Mouse (Mus musculus) liver, adult 2 months (tissue): ENCODE results near the gene Vps13c. TPM values are rescaled to one million over a fixed set of nuclear protein-coding genes. Genes with fewer than 3 reads are reported as not detected.

Experiments
- DNase-seq: peaks from one replicate; pipeline ENCODE4 v3.0.0-alpha.2; 2011; ENCODE audit warnings: low read depth, low spot score; ENCODE audit errors: extremely low read depth
- H3K27ac ChIP-seq: fragments of 200-500 bp; replicated peaks from 2 replicates; pipeline ENCODE4 v1.5.1; 2012; ENCODE audit warnings: low read depth, mild to moderate bottlenecking, control low read depth, inconsistent platforms, low read length; ENCODE audit not compliant: insufficient read depth
- H3K27me3 ChIP-seq: fragments of 200-500 bp; 2 replicates; pipeline ENCODE4 v1.6.1; 2012; ENCODE audit warnings: mild to moderate bottlenecking, moderate library complexity, low read length, inconsistent platforms; ENCODE audit not compliant: control insufficient read depth, insufficient read depth
- H3K36me3 ChIP-seq: fragments of 200-500 bp; 2 replicates; pipeline ENCODE4 v1.6.1; 2012; ENCODE audit warnings: low read length, inconsistent platforms; ENCODE audit not compliant: control insufficient read depth, insufficient read depth
- H3K4me1 ChIP-seq: fragments of 200-500 bp; 2 replicates; pipeline ENCODE4 v1.6.1; 2011; ENCODE audit warnings: low read length; ENCODE audit not compliant: control insufficient read depth, insufficient read depth
- H3K4me3 ChIP-seq: fragments of 200-500 bp; 2 replicates; pipeline ENCODE4 v1.5.1; 2011; ENCODE audit warnings: low read depth, mild to moderate bottlenecking, control low read depth, low read length, moderate library complexity; ENCODE audit not compliant: insufficient read depth
- H3K79me2 ChIP-seq: fragments of 200-500 bp; 2 replicates; pipeline ENCODE4 v1.6.1; 2012; ENCODE audit warnings: inconsistent platforms, mild to moderate bottlenecking, low read length, moderate library complexity; ENCODE audit not compliant: control insufficient read depth, insufficient read depth
- H3K9ac ChIP-seq: fragments of 200-500 bp; 2 replicates; pipeline ENCODE4 v1.6.1; 2012; ENCODE audit warnings: low read depth, mild to moderate bottlenecking, control low read depth, inconsistent platforms, low read length
- CTCF ChIP-seq: fragments of 200-500 bp; IDR thresholded peaks from 2 replicates; pipeline ENCODE4 v1.5.1; 2011; ENCODE audit warnings: low read depth, low read length, control low read depth
- POLR2A ChIP-seq: fragments of 200-500 bp; IDR thresholded peaks from 2 replicates; pipeline ENCODE4 v1.6.1; 2011; ENCODE audit warnings: low read length, control low read depth; ENCODE audit not compliant: insufficient read depth; ENCODE audit errors: extremely low read depth
- WGBS: fragments of 180-500 bp; shearing (Covaris S2); methylation state at CpG from one replicate; pipeline ENCODE4 v1.1.7; 2018; 5-methylcytosine and 5-hydroxymethylcytosine counted together
- polyA plus RNA-seq: library from polyadenylated mRNA; depleted of rRNA; stranded (reverse); fragments of >200 nt; gene quantifications from 2 replicates; pipeline ENCODE4 v1.2.3, GENCODE M21; 2012
- total RNA-seq: library from RNA; depleted of rRNA; stranded (reverse); fragments of >200 nt; gene quantifications from 2 replicates; pipeline ENCODE4 v1.2.3, GENCODE M21; 2014

The Vps13c gene
- total and polyA plus RNA-seq, 2 experiments: 4.9 to 29.7 TPM

DNA sequence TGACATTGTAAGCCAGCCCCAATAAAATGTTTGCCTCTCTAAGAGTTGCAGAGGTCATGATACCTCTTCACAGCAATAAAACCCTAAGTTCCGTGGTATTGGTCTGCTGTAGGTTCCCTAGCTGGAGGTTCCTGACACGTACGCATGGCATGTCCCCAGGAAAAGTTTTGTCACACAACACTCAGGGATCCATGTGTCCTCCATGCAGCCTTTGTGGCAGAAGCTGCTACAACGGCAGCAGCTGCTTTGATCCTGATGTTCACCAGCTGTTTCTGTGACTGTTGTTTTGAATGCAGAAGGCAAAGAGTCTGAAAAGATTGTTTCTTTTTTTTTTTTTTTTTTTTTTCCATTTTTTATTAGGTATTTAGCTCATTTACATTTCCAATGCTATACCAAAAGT, 27.0 kb upstream of the Vps13c start:
- H3K27me3 ChIP-seq: no peaks in the 10 kb centered on the region
- H3K9ac ChIP-seq: no peak overlapping the region
- no peak overlapping the region for H3K27ac ChIP-seq
- peaks cover 6% of the 10 kb centered on the region for H3K4me1 ChIP-seq
- no peaks in the 10 kb centered on the region for H3K36me3 ChIP-seq
- 89% methylated on average over 4 of the region's 4 CpGs for WGBS
- H3K79me2 ChIP-seq: no peaks in the 10 kb centered on the region
- TF ChIP-seq CTCF (no peak), POLR2A (no peak)
- H3K4me3 ChIP-seq: no peak overlapping the region
- DNase-seq: no peak

DNA sequence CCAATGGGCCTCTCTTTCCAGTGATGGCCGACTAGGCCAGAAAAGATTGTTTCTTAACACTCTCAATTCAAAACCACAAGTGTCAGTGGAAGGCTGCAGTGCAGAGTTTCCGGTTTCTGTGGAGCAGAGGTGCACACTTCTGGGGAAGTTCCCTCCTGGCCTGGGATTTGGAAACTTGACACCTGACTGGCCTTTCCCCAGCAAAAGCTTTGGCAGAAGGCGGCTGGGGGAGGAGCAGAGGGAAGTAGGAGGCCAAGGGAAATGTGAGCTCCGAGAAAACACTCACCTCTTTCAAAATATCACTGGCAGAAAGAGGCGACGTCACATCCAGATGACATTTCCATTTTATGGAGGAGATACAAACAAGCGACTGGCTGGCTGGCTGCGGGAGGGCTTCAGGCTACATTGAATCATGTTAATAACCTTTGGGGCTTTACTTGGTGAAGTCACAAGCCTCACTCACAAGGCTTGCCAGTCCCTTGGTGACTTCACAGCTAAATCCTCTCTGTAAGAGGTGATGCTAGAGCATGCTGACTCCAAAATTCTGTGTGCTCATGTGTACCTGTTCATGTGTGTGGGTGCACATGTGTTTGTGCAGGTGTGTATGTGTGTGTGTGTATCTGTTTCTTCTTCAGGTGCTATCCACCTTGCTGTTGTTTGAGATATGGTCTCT, 26.4 kb upstream of the Vps13c start:
- Histone ChIP-seq H3K79me2 (no peaks in the 10 kb centered on the region), H3K27me3 (no peaks in the 10 kb centered on the region), H3K9ac (no peak overlapping the region), H3K27ac (peak overlapping the region; percentile 37), H3K4me3 (no peak overlapping the region), H3K4me1 (peaks cover 6% of the 10 kb centered on the region), H3K36me3 (no peaks in the 10 kb centered on the region)
- TF ChIP-seq CTCF (no peak), POLR2A (no peak)
- DNase-seq: peak; percentile 88
- 2% methylated on average over 8 of the region's 8 CpGs for WGBS

- Histone ChIP-seq H3K27me3 (no peaks in the 10 kb centered on the region), H3K79me2 (no peaks in the 10 kb centered on the region), H3K36me3 (no peaks in the 10 kb centered on the region), H3K27ac (peak overlapping the region; percentile 6), H3K4me1 (peaks cover 6% of the 10 kb centered on the region), H3K9ac (no peak overlapping the region), H3K4me3 (no peak overlapping the region)
- TF ChIP-seq POLR2A (no peak), CTCF (no peak)
- DNase-seq: peak; percentile 94
- 22% methylated on average over 2 of the region's 2 CpGs for WGBS
Observed at GRCm38 (mm10) chr9:67816172-67816928, 23.8 kb upstream of the Vps13c start.

DNA sequence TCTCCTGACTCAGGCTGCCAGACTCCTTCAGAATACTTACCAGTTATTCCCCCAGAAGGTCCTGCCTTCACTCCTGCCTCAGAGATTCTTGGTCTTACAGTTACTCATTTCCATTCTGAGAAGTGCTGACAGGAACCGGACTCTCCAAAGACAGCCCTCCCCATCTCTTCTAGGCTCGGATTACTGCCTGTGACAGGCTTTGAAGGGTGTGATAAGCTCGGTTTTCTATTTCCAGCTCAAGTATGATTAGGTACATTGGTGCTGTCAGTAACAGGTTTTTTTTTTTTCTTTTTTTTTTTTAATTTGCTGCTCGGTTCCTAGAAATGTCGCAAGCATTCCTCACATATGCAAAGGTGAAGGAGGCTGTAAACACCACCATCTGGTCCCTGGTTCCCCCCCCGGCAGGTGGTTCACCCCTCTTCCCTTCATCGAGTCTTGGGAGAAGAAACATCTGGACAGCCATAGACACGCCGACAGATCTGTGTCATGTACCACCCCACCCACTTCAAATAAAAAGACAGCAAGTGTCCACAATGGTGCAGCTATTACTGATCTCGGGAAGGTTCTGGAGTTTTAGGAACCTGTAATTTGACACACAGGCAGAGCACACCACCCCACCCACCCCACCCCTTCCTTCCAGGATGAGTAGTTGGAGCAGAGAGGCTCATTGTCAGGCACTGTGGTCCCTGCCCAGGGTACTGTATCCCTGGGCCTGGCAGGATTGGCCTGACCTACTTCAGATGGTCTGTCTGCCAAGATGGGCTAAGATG, 22.1 kb upstream of the Vps13c start:
- 70% methylated on average over 10 of the region's 10 CpGs for WGBS
- no peak overlapping the region for H3K4me3 ChIP-seq
- no peaks in the 10 kb centered on the region for H3K36me3 ChIP-seq
- peaks cover 15% of the 10 kb centered on the region for H3K4me1 ChIP-seq
- no peaks in the 10 kb centered on the region for H3K79me2 ChIP-seq
- no peaks in the 10 kb centered on the region for H3K27me3 ChIP-seq
- H3K27ac ChIP-seq: no peak overlapping the region
- TF ChIP-seq CTCF (no peak), POLR2A (no peak)
- DNase-seq: no peak
- no peak overlapping the region for H3K9ac ChIP-seq

DNA sequence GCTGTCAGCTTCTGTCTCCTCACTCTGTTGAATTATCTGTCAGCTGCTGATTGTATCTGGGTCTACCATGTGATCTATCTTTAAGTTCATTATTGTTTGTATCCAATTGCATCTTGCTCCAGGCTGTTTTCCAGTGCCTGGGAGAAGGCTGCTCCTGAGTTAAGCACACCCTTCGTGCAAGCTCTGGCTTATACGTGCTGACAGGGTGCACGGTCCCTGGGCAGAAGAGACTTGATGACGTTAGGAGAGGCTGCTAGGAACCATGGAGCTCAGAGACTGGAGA, 21.6 kb upstream of the Vps13c start:
- Histone ChIP-seq H3K9ac (no peak overlapping the region), H3K36me3 (no peaks in the 10 kb centered on the region), H3K27me3 (no peaks in the 10 kb centered on the region), H3K4me3 (no peak overlapping the region), H3K27ac (no peak overlapping the region), H3K4me1 (peaks cover 15% of the 10 kb centered on the region), H3K79me2 (no peaks in the 10 kb centered on the region)
- TF ChIP-seq CTCF (no peak), POLR2A (no peak)
- 94% methylated on average over 4 of the region's 4 CpGs for WGBS
- DNase-seq: no peak

DNA sequence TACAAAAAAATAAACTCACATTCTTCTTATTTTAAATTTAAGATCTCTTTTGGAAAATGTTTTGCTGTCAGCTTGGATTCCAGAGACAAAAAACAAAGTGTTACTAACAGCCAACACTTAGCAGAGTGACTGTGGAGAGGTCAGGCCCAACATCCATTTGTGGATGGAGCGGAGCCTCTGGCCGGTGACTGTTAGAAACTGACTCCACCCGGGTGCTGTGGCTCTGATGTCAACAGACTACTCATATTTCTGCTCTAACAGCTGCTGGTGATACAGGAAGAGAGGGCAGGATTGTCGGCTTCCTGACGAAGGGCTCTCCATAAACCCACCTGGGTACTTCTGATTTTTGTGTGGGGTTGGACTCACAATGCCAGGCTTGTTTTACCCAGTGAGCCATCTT, 17.1 kb upstream of the Vps13c start:
- Histone ChIP-seq H3K9ac (no peak overlapping the region), H3K36me3 (no peaks in the 10 kb centered on the region), H3K4me3 (no peak overlapping the region), H3K27ac (no peak overlapping the region), H3K27me3 (no peaks in the 10 kb centered on the region), H3K4me1 (peaks cover 13% of the 10 kb centered on the region; the same call in 1 of the 2 replicates), H3K79me2 (no peaks in the 10 kb centered on the region)
- no peak for DNase-seq
- TF ChIP-seq POLR2A: no peak
- no peak for TF ChIP-seq CTCF
- WGBS: 75% methylated on average over 5 of the region's 5 CpGs
